Mouse (Mus musculus): ENCODE measurements around the gene Pank4.

- TF ChIP-seq EP300 (IDR thresholded peaks at IDR 0.05; ENCODE audit: low read depth) = no peak
- no peak for TF ChIP-seq CTCF (IDR thresholded peaks at IDR 0.05; ENCODE audit: low read depth)
These were observed 22.1 kb upstream of the Pank4 start for GRCm38 (mm10) chr4:154941831-154942230.
